Mouse (Mus musculus) T-helper 17 cell (primary cell): ENCODE results near the gene Amotl1.

Experiments
- in situ Hi-C, 2 experiments: fragments of 300-600 bp; cut with MboI, MseI; formaldehyde crosslinking; loops; 1 replicate in 1 of 2; 2 replicates in 1 of 2; pipeline ENCODE4 v1.15.1; 2025; ENCODE audit warnings: high pct_unique_total_duplicates in 2 of 2

Amotl1 gene

GRCm38 (mm10) chr9:14559430-14559829, 85.4 kb downstream of the Amotl1 start:
- in situ Hi-C loops = no loop called here

- in situ Hi-C loops = no loop called here
Observed at GRCm38 (mm10) chr9:14558332-14558731, 86.5 kb downstream of the Amotl1 start.

GRCm38 (mm10) chr9:14548366-14548761, 96.5 kb downstream of the Amotl1 start:
- in situ Hi-C loops = no loop called here

- in situ Hi-C loops = no loop called here
Observed at GRCm38 (mm10) chr9:14547584-14548365, 97.1 kb downstream of the Amotl1 start.

GRCm38 (mm10) chr9:14544034-14544757, 100.7 kb downstream of the Amotl1 start:
- in situ Hi-C loops = no loop called here

- in situ Hi-C loops = loop anchor here in 1 of 2 experiments (10.0 kb wide), 1 partner anchor 170 kb away; no protein-coding TSS in a partner anchor
Observed at GRCm38 (mm10) chr9:14534833-14535456, 109.9 kb downstream of the Amotl1 start.

GRCm38 (mm10) chr9:14533659-14534058, 111.2 kb downstream of the Amotl1 start:
- in situ Hi-C loops = loop anchor here in 1 of 2 experiments (10.0 kb wide), 1 partner anchor 171 kb away; no protein-coding TSS in a partner anchor

GRCm38 (mm10) chr9:14532283-14532682, 112.6 kb downstream of the Amotl1 start:
- in situ Hi-C loops = loop anchor here in 1 of 2 experiments (10.0 kb wide), 1 partner anchor 173 kb away; no protein-coding TSS in a partner anchor

GRCm38 (mm10) chr9:14530004-14530403, 114.9 kb downstream of the Amotl1 start:
- in situ Hi-C loops = loop anchor here in 1 of 2 experiments (10.0 kb wide), 1 partner anchor 175 kb away; no protein-coding TSS in a partner anchor

- in situ Hi-C loops = loop anchor here in 1 of 2 experiments (10.0 kb wide), 1 partner anchor 171 kb away; no protein-coding TSS in a partner anchor
Observed at GRCm38 (mm10) chr9:14523408-14524043, 121.3 kb downstream of the Amotl1 start.

- in situ Hi-C loops = loop anchor here in 1 of 2 experiments (10.0 kb wide), 1 partner anchor 173 kb away; no protein-coding TSS in a partner anchor
Observed at GRCm38 (mm10) chr9:14521695-14522094, 123.2 kb downstream of the Amotl1 start.

GRCm38 (mm10) chr9:14520971-14521670, 123.7 kb downstream of the Amotl1 start:
- in situ Hi-C loops = loop anchor here in 1 of 2 experiments (10.0 kb wide), 1 partner anchor 174 kb away; no protein-coding TSS in a partner anchor

- in situ Hi-C loops = loop anchor here in 1 of 2 experiments (5.0 kb wide), 1 partner anchor 254 kb away; the partner anchor contains the start of gene 1700012B09Rik
Observed at GRCm38 (mm10) chr9:14518105-14518504, 126.8 kb downstream of the Amotl1 start.

GRCm38 (mm10) chr9:14517296-14517695, 127.6 kb downstream of the Amotl1 start:
- in situ Hi-C loops = loop anchor here in 1 of 2 experiments (5.0 kb wide), 1 partner anchor 255 kb away; the partner anchor contains the start of gene 1700012B09Rik

GRCm38 (mm10) chr9:14512633-14513445, 132.0 kb downstream of the Amotl1 start:
- in situ Hi-C loops = no loop called here

GRCm38 (mm10) chr9:14500916-14501424, 143.9 kb downstream of the Amotl1 start:
- in situ Hi-C loops = loop anchor here (10.0 kb wide), 3 partner anchors 256 to 994 kb away; partner anchors contain the start of gene Smco4 (in 1 of the 2)

- in situ Hi-C loops = loop anchor here (10.0 kb wide), 3 partner anchors 255 to 995 kb away; partner anchors contain the start of gene Smco4 (in 1 of the 2)
Observed at GRCm38 (mm10) chr9:14500023-14500915, 144.6 kb downstream of the Amotl1 start, which contains the start of the genes Kdm4d and Cwc15. Gene Kdm4d (minus strand): TSS chr9:14500482. Gene Cwc15 (plus strand): TSS chr9:14500617.
